Mouse (Mus musculus) thymus, adult 2 months (tissue): ENCODE results near the gene Nav3. TPM values are rescaled to one million over a fixed set of nuclear protein-coding genes. Genes with fewer than 3 reads are reported as not detected.

ENCODE experiments used
- DNase-seq: peaks from one replicate; pipeline ENCODE4 v3.0.0; 2021
- H3K27ac ChIP-seq: fragments of 200-500 bp; 2 replicates; pipeline ENCODE4 v1.5.1; 2012; ENCODE audit warnings: low read length, control low read depth; ENCODE audit not compliant: control insufficient read depth, insufficient read depth
- H3K27me3 ChIP-seq: fragments of 200-500 bp; 2 replicates; pipeline ENCODE4 v1.6.1; 2012; ENCODE audit warnings: mild to moderate bottlenecking, low read length, moderate library complexity, mixed read lengths; ENCODE audit not compliant: control insufficient read depth, insufficient read depth
- H3K36me3 ChIP-seq: fragments of 200-500 bp; 2 replicates; pipeline ENCODE4 v1.6.1; 2012; ENCODE audit warnings: mild to moderate bottlenecking, low read length, moderate library complexity; ENCODE audit not compliant: control insufficient read depth, insufficient read depth
- H3K4me1 ChIP-seq: fragments of 200-500 bp; replicated peaks from 2 replicates; pipeline ENCODE4 v1.6.1; 2012; ENCODE audit warnings: low read length; ENCODE audit not compliant: control insufficient read depth, insufficient read depth
- H3K4me3 ChIP-seq: fragments of 200-500 bp; 2 replicates; pipeline ENCODE4 v1.5.1; 2012; ENCODE audit warnings: mild to moderate bottlenecking, low read length, control low read depth, moderate library complexity; ENCODE audit not compliant: control insufficient read depth, insufficient read depth
- CTCF ChIP-seq: fragments of 200-500 bp; IDR thresholded peaks from 2 replicates; pipeline ENCODE4 v1.5.1; 2012; ENCODE audit warnings: mild to moderate bottlenecking, control low read depth, low read length, moderate library complexity, borderline replicate concordance; ENCODE audit not compliant: control insufficient read depth, poor library complexity, insufficient read depth; ENCODE audit errors: extremely low read depth
- POLR2A ChIP-seq: fragments of 200-500 bp; IDR thresholded peaks from 2 replicates; pipeline ENCODE4 v1.6.1; 2012; ENCODE audit warnings: mild to moderate bottlenecking, low read length, control low read depth, moderate library complexity; ENCODE audit not compliant: control insufficient read depth, poor library complexity, insufficient read depth; ENCODE audit errors: extremely low read depth
- WGBS: fragments of 180-500 bp; shearing (Covaris S2); methylation state at CpG from one replicate; pipeline ENCODE4 v1.1.7; 2018; 5-methylcytosine and 5-hydroxymethylcytosine counted together
- polyA plus RNA-seq: library from polyadenylated mRNA; depleted of rRNA; stranded (reverse); fragments of >200 nt; gene quantifications from 2 replicates; pipeline ENCODE4 v1.2.3, GENCODE M21; 2012

Gene Nav3
- polyA plus RNA-seq, 1 experiment, result 0.46 TPM

DNA sequence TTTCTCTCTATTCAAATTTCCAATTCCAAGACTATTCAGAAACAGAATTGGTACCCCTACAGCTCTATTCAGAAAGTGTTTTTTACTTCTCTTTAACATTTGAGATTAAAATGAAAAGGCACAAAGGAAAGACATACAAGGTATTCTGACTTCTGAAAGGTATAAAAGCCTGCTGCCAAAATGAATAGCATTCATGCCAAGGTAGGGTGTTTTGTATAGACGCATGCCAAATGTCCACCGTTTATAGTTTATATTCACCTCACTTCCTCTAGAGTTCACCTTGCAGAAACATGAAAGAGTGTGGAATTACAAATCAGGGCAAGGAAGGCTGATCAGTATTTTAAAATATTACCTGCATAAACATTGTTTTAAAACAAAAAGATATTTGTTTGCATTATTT is 737.2 kb downstream of the Nav3 start:
- TF ChIP-seq POLR2A (no peak), CTCF (no peak)
- Histone ChIP-seq H3K4me1 (no peaks in the 10 kb centered on the region), H3K4me3 (no peak overlapping the region), H3K27ac (no peak overlapping the region), H3K27me3 (no peaks in the 10 kb centered on the region), H3K36me3 (no peaks in the 10 kb centered on the region)
- 92% methylated on average over 2 of the region's 2 CpGs for whole genome bisulfite sequencing
- DNase-seq, result no peak

DNA sequence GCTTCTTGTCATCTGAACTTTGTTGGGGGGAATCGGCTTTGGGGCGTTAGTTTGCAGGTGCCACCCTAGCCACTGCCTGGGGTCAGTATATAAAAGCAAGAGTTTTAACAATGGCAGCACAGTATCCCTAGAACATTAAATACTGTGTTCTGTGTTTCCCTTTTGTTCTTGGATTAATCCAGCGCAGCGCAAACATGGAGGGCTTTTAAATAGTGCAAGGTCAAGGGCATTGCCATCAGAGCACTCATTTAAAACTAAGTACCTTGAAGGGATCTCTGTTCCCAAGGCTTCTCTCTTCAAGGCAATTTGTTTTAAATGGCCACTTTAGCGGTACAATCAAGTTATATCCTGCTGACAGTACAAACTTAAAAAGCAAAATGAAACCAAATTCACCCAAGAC is 737.6 kb downstream of the Nav3 start:
- 93% methylated on average over 5 of the region's 5 CpGs for WGBS
- Histone ChIP-seq H3K27ac (no peak overlapping the region), H3K36me3 (no peaks in the 10 kb centered on the region), H3K4me3 (no peak overlapping the region), H3K27me3 (no peaks in the 10 kb centered on the region), H3K4me1 (no peaks in the 10 kb centered on the region)
- DNase-seq, result no peak
- TF ChIP-seq POLR2A (no peak), CTCF (no peak)

DNA sequence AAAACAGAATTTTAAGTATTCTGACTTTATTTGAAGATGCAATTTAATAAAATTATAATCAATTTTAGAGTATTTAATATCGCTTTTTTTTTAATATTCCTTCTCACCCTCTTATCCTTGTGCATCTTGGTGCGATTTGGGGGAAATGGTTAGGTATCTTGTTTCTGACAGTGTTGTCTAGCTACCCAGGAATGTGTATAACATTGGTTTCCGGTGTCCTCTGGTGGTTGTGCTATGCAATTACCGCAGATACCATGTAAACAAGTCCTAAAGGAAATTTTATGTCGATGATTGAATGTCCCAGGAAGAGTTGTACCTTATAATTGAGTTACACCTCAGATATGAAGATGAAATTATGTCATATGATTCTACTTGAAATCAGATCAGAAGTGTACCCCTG is 743.0 kb downstream of the Nav3 start:
- WGBS, result 49% methylated on average over 5 of the region's 5 CpGs
- Histone ChIP-seq H3K27ac (no peak overlapping the region), H3K4me1 (no peaks in the 10 kb centered on the region), H3K4me3 (no peak overlapping the region), H3K36me3 (no peaks in the 10 kb centered on the region), H3K27me3 (no peaks in the 10 kb centered on the region)
- TF ChIP-seq CTCF (no peak), POLR2A (no peak)
- no peak for DNase-seq

DNA sequence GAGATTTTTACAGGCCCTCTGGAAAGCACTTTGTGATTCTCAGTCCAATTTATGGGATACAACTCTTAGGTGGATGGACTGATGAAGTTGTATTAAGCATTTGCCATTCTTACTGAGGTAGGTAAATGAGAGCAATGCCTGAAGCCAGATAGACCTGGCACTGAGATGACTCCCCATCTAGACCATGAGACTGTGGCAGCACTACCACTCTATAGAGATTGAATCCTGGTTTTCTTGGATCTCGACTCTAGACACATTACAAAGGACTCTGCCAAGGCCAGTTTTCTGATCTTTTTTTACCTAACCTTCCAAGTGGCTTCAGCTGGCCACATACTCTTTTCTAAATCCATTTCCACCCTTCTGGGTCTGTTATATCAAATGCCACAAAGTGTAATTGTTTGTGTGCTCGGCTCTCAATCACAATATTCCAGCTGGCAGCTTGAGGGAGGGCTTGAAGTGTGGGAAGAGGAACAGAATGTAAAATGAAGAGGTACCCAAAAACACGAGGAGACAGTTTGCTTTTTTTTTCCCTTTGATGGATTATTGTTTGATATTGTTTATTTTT is 756.2 kb downstream of the Nav3 start:
- Histone ChIP-seq H3K4me1 (no peaks in the 10 kb centered on the region), H3K36me3 (no peaks in the 10 kb centered on the region), H3K4me3 (no peak overlapping the region), H3K27me3 (no peaks in the 10 kb centered on the region), H3K27ac (no peak overlapping the region)
- WGBS, result 69% methylated on average over 3 of the region's 3 CpGs
- TF ChIP-seq POLR2A, result no peak
- TF ChIP-seq CTCF, result no peak
- DNase-seq, result no peak

DNA sequence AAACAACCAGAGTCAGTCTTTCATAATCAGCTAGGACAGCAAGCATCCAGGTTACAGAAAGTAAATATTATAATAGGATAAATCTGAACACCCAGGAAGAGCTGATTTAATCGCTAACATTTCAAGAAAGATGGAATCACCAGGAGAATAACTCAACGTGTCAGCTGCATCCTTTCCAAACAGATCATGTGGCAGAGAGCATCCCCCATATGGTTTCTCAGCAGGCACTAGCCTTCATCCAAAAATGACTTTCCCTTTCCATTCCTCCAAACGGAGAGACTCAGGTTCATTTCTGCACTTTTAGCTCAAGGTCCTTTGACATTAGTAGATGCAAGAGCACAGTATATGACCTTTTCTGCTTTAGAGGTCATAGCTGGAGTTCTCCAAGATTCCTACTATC is 765.4 kb downstream of the Nav3 start:
- 90% methylated on average over 3 of the region's 3 CpGs for WGBS
- no peak for DNase-seq
- no peak for TF ChIP-seq CTCF
- no peak for TF ChIP-seq POLR2A

DNA sequence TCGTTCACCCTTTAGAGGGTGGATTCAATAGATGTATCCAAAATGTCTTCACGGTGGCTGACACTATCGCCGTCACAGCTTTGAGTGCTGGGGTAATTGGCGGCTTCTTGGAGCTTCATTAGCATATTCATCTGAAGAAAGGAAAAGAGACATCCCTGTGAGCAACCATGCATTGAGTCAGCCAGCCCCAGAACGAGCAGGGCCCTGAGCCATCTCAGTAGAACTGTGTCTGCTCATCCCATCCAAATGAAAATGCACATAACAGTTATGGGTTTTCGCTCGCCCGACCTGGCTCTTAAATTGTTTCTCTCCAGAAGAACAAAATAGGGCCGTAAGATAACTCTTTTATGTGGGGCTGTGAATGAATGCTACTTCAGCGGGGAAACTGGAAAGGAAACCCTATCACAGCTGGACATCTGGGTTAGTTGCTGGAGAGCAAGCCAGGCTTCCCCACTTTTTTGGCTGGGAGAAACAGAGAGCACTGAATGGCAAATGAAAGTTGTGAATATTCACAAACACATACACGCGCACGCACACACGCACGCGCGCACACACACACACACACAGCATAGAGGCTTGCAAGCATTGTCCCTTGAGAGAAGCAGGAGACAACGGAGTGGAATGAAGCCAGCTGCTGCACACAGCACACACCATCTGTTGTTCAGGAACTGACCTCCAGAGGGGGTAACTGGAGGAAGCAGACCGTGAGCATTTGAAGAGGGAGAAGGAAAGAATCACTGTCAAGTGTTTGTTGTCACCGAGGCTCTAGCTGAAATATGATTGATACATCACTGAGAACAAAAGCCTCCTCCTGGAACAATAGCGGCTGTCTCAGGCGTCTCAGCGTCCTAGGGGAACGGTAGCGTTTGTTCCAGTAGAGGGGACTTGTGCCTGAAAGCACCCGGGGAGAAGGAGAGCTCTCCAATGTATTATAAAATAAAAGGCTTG is 771.6 kb downstream of the Nav3 start:
- 58% methylated on average over 27 of the region's 27 CpGs for WGBS
- Histone ChIP-seq H3K27me3 (no peaks in the 10 kb centered on the region), H3K36me3 (no peaks in the 10 kb centered on the region), H3K4me1 (no peaks in the 10 kb centered on the region), H3K4me3 (no peak overlapping the region), H3K27ac (no peak overlapping the region)
- DNase-seq, result no peak
- TF ChIP-seq POLR2A (no peak), CTCF (no peak)

More for the DNA sequence above, 765.4 kb downstream of the Nav3 start:
- H3K4me1 ChIP-seq, result no peaks in the 10 kb centered on the region
- no peaks in the 10 kb centered on the region for H3K36me3 ChIP-seq
- H3K27me3 ChIP-seq, result no peaks in the 10 kb centered on the region
- H3K27ac ChIP-seq, result no peak overlapping the region
- no peak overlapping the region for H3K4me3 ChIP-seq
